Mouse (Mus musculus): ENCODE measurements around the gene Hsd17b14.
"Not testable (repeated sequence)": the region's sequence is repeated elsewhere in the genome, so short reads cannot be mapped to it uniquely, and the experiment has no call there.

Gene Hsd17b14

GRCm38 (mm10) chr7:45554744-45555143 lies at the start of gene Hsd17b14:
Gene Hsd17b14 (plus strand): TSS chr7:45554893.
- DNase-seq (ENCODE audit: low spot score in 2 of 2) = no peak

- DNase-seq (ENCODE audit: low spot score in 2 of 2) = no peak
These were observed 47.1 kb upstream of the Hsd17b14 start for GRCm38 (mm10) chr7:45507583-45507982.

GRCm38 (mm10) chr7:45508561-45508960 lies 46.1 kb upstream of the Hsd17b14 start:
- DNase-seq (ENCODE audit: low spot score in 2 of 2) = no peak

GRCm38 (mm10) chr7:45509181-45509882 lies 45.4 kb upstream of the Hsd17b14 start:
- DNase-seq (ENCODE audit: low spot score in 2 of 2) = peak in 1 of 2 experiments; percentile 9

- DNase-seq (ENCODE audit: low spot score in 2 of 2) = peak; percentile 87 to 91
These were observed 44.5 kb upstream of the Hsd17b14 start, which contains the start of gene Nucb1 for GRCm38 (mm10) chr7:45509912-45510787. Gene Nucb1 (minus strand): TSS chr7:45510406.

GRCm38 (mm10) chr7:45514411-45514810 lies 40.3 kb upstream of the Hsd17b14 start:
- no peak for DNase-seq (ENCODE audit: low spot score in 2 of 2)

GRCm38 (mm10) chr7:45515436-45515835 lies 39.3 kb upstream of the Hsd17b14 start:
- DNase-seq (ENCODE audit: low spot score in 2 of 2) = peak in 1 of 2 experiments; percentile 18

GRCm38 (mm10) chr7:45516846-45517245 lies 37.8 kb upstream of the Hsd17b14 start:
- DNase-seq (ENCODE audit: low spot score in 2 of 2) = not testable (repeated sequence)

- DNase-seq (ENCODE audit: low spot score in 2 of 2) = no peak
These were observed 36.1 kb upstream of the Hsd17b14 start for GRCm38 (mm10) chr7:45518618-45519017.

GRCm38 (mm10) chr7:45519345-45520120 lies 35.2 kb upstream of the Hsd17b14 start:
- DNase-seq (ENCODE audit: low spot score in 2 of 2) = peak in 1 of 2 experiments; percentile 60

- DNase-seq (ENCODE audit: low spot score in 2 of 2) = no peak
These were observed 34.1 kb upstream of the Hsd17b14 start for GRCm38 (mm10) chr7:45520605-45521004.

GRCm38 (mm10) chr7:45521728-45522184 lies 32.9 kb upstream of the Hsd17b14 start:
- DNase-seq (ENCODE audit: low spot score in 2 of 2) = peak; percentile 89 to 92

GRCm38 (mm10) chr7:45522194-45522752 lies 32.4 kb upstream of the Hsd17b14 start:
- DNase-seq (ENCODE audit: low spot score in 2 of 2) = no peak

GRCm38 (mm10) chr7:45522957-45523676 lies 31.6 kb upstream of the Hsd17b14 start:
- DNase-seq (ENCODE audit: low spot score in 2 of 2) = no peak

GRCm38 (mm10) chr7:45523678-45524170 lies 31.0 kb upstream of the Hsd17b14 start:
- DNase-seq (ENCODE audit: low spot score in 2 of 2) = no peak

- DNase-seq (ENCODE audit: low spot score in 2 of 2) = no peak
These were observed 29.7 kb upstream of the Hsd17b14 start for GRCm38 (mm10) chr7:45524841-45525621.

GRCm38 (mm10) chr7:45525809-45526473 lies 28.8 kb upstream of the Hsd17b14 start, which contains the start of the genes Ppp1r15a and Plekha4:
Gene Ppp1r15a (minus strand): TSS chr7:45526268.
Gene Plekha4 (plus strand): TSS chr7:45526330.
- peak; percentile 89 to 92 for DNase-seq (ENCODE audit: low spot score in 2 of 2)

GRCm38 (mm10) chr7:45526474-45527120 lies 28.1 kb upstream of the Hsd17b14 start:
- DNase-seq (ENCODE audit: low spot score in 2 of 2) = peak in 1 of 2 experiments; percentile 35

Measured in thymus, postnatal 10 days (tissue).